Mouse (Mus musculus) MEL (cell line): ENCODE measurements around the gene Ift52. TPM values are rescaled to one million over a fixed set of nuclear protein-coding genes. Genes with fewer than 3 reads are reported as not detected.

Experiments
- DNase-seq: peaks from one replicate; pipeline ENCODE4 v3.0.0; 2011; ENCODE audit warnings: low read depth, low spot score
- H3K27ac ChIP-seq: 2 replicates; pipeline ENCODE4 v1.5.1; 2012; ENCODE audit warnings: low read depth, mild to moderate bottlenecking, control low read depth, low read length, moderate library complexity; ENCODE audit not compliant: control insufficient read depth
- H3K27me3 ChIP-seq, 2 experiments: fragments of 150-350 bp in 1 of 2; sonication (generic) in 1 of 2; 2 replicates each; pipeline ENCODE4 v1.6.1; 2012; ENCODE audit warnings: low read length in 2 of 2, mild to moderate bottlenecking in 2 of 2, improper control_type of control experiment in 1 of 2, moderate library complexity in 1 of 2; ENCODE audit not compliant: insufficient read depth in 2 of 2, control insufficient read depth in 1 of 2
- H3K36me3 ChIP-seq, 2 experiments: 2 replicates each; pipeline ENCODE4 v1.6.1; 2012 to 2014; ENCODE audit warnings: low read length in 2 of 2, improper control_type of control experiment in 1 of 2, inconsistent platforms in 1 of 2, mild to moderate bottlenecking in 1 of 2; ENCODE audit not compliant: insufficient read depth in 2 of 2, control insufficient read depth in 1 of 2
- H3K4me1 ChIP-seq, 2 experiments: fragments of 150-350 bp in 1 of 2; sonication (generic) in 1 of 2; 2 replicates each; pipeline ENCODE4 v1.6.1; 2012; ENCODE audit warnings: low read length in 2 of 2, improper control_type of control experiment in 1 of 2, mild to moderate bottlenecking in 1 of 2; ENCODE audit not compliant: insufficient read depth in 2 of 2, control insufficient read depth in 1 of 2
- H3K4me3 ChIP-seq, 2 experiments: fragments of 150-350 bp in 1 of 2; sonication (generic) in 1 of 2; 2 replicates each; pipeline ENCODE4 v1.5.1; 2012; ENCODE audit warnings: low read depth in 2 of 2, low read length in 2 of 2, mild to moderate bottlenecking in 2 of 2, moderate library complexity in 2 of 2, control low read depth in 1 of 2, improper control_type of control experiment in 1 of 2; ENCODE audit not compliant: control insufficient read depth in 1 of 2, insufficient read depth in 1 of 2
- H3K79me2 ChIP-seq: 2 replicates; pipeline ENCODE4 v1.6.1; 2012; ENCODE audit warnings: mild to moderate bottlenecking, low read length, moderate library complexity; ENCODE audit not compliant: control insufficient read depth, poor library complexity, insufficient read depth
- H3K9ac ChIP-seq: 2 replicates; pipeline ENCODE4 v1.6.1; 2012; ENCODE audit warnings: low read depth, mild to moderate bottlenecking, control low read depth, low read length, moderate library complexity; ENCODE audit not compliant: control insufficient read depth, poor library complexity, severe bottlenecking
- H3K9me3 ChIP-seq: fragments of 150-350 bp; sonication (generic); replicated peaks from 2 replicates; pipeline ENCODE4 v1.6.1; 2012; ENCODE audit warnings: mild to moderate bottlenecking, low read length, improper control_type of control experiment, moderate library complexity; ENCODE audit not compliant: insufficient read depth
- CHD2 ChIP-seq: IDR thresholded peaks from 2 replicates; pipeline ENCODE4 v1.6.1; 2011; ENCODE audit warnings: low read length, improper control_type of control experiment
- CTCF ChIP-seq, 3 experiments: IDR thresholded peaks in 2 of 3; conservative IDR thresholded peaks in 1 of 3; 2 replicates each; pipeline ENCODE4 v1.5.1; 2011 to 2012; ENCODE audit warnings: low read length in 3 of 3, low read depth in 2 of 3, mild to moderate bottlenecking in 2 of 3, improper control_type of control experiment in 1 of 3, inconsistent platforms in 1 of 3, mixed read lengths in 1 of 3, moderate library complexity in 1 of 3; ENCODE audit not compliant: control insufficient read depth in 1 of 3, insufficient read depth in 1 of 3, poor library complexity in 1 of 3, severe bottlenecking in 1 of 3
- E2F4 ChIP-seq: IDR thresholded peaks from 2 replicates; pipeline ENCODE4 v1.6.1; 2011; ENCODE audit warnings: low read depth, low read length, improper control_type of control experiment, borderline replicate concordance
- GATA1 ChIP-seq: IDR thresholded peaks from 2 replicates; pipeline ENCODE4 v1.6.1; 2011; ENCODE audit warnings: low read depth, low read length, improper control_type of control experiment
- MYB ChIP-seq: IDR thresholded peaks from 2 replicates; pipeline ENCODE4 v1.6.1; 2011; ENCODE audit warnings: mild to moderate bottlenecking, low read depth, low read length, improper control_type of control experiment
- MYC ChIP-seq: IDR thresholded peaks from 2 replicates; pipeline ENCODE4 v1.6.1; 2011; ENCODE audit warnings: low read depth, mild to moderate bottlenecking, low read length, improper control_type of control experiment, moderate library complexity
- POLR2AphosphoS2 ChIP-seq: IDR thresholded peaks from 2 replicates; pipeline ENCODE4 v1.6.1; 2011; ENCODE audit warnings: low read length, improper control_type of control experiment
- POLR2AphosphoS5 ChIP-seq: IDR thresholded peaks from 2 replicates; pipeline ENCODE4 v1.6.1; 2012; ENCODE audit warnings: low read depth, borderline replicate concordance, mild to moderate bottlenecking, inconsistent platforms, low read length, moderate library complexity, mixed read lengths
- RAD21 ChIP-seq: IDR thresholded peaks from 2 replicates; pipeline ENCODE4 v1.6.1; 2011; ENCODE audit warnings: mild to moderate bottlenecking, low read depth, low read length, improper control_type of control experiment
- RCOR1 ChIP-seq: IDR thresholded peaks from 2 replicates; pipeline ENCODE4 v1.6.1; 2012; ENCODE audit warnings: low read depth, mild to moderate bottlenecking, inconsistent platforms, low read length, improper control_type of control experiment
- SMC3 ChIP-seq: IDR thresholded peaks from 2 replicates; pipeline ENCODE4 v1.6.1; 2011; ENCODE audit warnings: low read depth, low read length, improper control_type of control experiment
- TAL1 ChIP-seq: IDR thresholded peaks from 2 replicates; pipeline ENCODE4 v1.6.1; 2012; ENCODE audit warnings: mild to moderate bottlenecking, inconsistent platforms, low read length, moderate library complexity, mixed read lengths
- TBP ChIP-seq: IDR thresholded peaks from 2 replicates; pipeline ENCODE4 v1.8.0; 2011; ENCODE audit warnings: low read depth, low read length, improper control_type of control experiment
- TCF12 ChIP-seq: IDR thresholded peaks from 2 replicates; pipeline ENCODE4 v1.6.1; 2014; ENCODE audit warnings: low read depth, mild to moderate bottlenecking, inconsistent platforms, low read length, improper control_type of control experiment, moderate library complexity
- USF1 ChIP-seq: IDR thresholded peaks from 2 replicates; pipeline ENCODE4 v1.6.1; 2014; ENCODE audit warnings: low read depth, mild to moderate bottlenecking, inconsistent platforms, low read length, improper control_type of control experiment, moderate library complexity
- ZKSCAN1 ChIP-seq: IDR thresholded peaks from 2 replicates; pipeline ENCODE4 v1.6.1; 2012; ENCODE audit warnings: low read depth, mild to moderate bottlenecking, inconsistent platforms, low read length, improper control_type of control experiment, moderate library complexity
- ZNF384 ChIP-seq: IDR thresholded peaks from 2 replicates; pipeline ENCODE4 v1.6.1; 2012; ENCODE audit warnings: low read depth, mild to moderate bottlenecking, inconsistent platforms, low read length, improper control_type of control experiment
- polyA plus RNA-seq, 2 experiments: library from polyadenylated mRNA; stranded (reverse) in 1 of 2; unstranded in 1 of 2; fragments of >175 nt in 1 of 2; fragments of >200 nt in 1 of 2; gene quantifications; 2 replicates each; pipeline versions ENCODE4 v1.2.1 to v1.2.4; 2012; ENCODE audit warnings: low replicate concordance in 2 of 2, low read depth in 1 of 2; ENCODE audit not compliant: insufficient read length in 2 of 2, insufficient read depth in 1 of 2, missing spikeins in 1 of 2
- total RNA-seq: library from RNA; depleted of rRNA; stranded (reverse); fragments of 300-350 nt; gene quantifications from 2 replicates; pipeline ENCODE4 v1.2.3, GENCODE M21; 2012

Ift52 gene
- total and polyA plus RNA-seq, 3 experiments: 10.9 to 32.7 TPM; not detected in 1

DNA sequence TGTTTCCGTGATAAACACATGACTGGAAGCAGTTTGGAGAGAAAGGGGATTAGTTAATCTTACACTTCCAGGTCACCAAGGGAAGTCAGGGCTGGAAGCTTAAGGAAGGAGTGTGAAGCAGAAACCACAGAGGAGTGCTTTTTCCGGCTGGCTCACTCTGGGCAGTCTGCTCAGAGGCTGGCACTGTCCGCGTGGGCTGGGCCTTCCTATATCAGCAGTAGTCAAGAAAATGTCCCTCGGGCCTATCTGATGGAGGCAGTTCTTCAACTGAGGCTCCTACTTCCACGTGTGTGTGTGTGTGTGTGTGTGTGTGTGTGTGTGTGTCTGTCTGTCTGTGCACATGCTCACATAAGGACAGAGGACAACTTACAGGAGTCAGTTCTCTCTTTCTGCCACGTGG, 22.8 kb downstream of the Ift52 start:
- H3K4me1 ChIP-seq: no peaks in the 10 kb centered on the region
- no peak overlapping the region for H3K9ac ChIP-seq
- H3K79me2 ChIP-seq: no peaks in the 10 kb centered on the region
- no peak overlapping the region for H3K4me3 ChIP-seq
- H3K27me3 ChIP-seq: no peaks in the 10 kb centered on the region
- peaks cover 0 to 10% of the 10 kb centered on the region in 2 experiments; a peak in 2 of 4 replicates for H3K36me3 ChIP-seq
- TF ChIP-seq USF1 (no peak), MYC (no peak), RCOR1 (no peak), CHD2 (no peak), SMC3 (no peak), POLR2AphosphoS5 (no peak), MYB (no peak), TAL1 (no peak), TBP (no peak), TCF12 (no peak), GATA1 (no peak), ZKSCAN1 (no peak)
- H3K27ac ChIP-seq: no peak overlapping the region
- H3K9me3 ChIP-seq: no peaks in the 10 kb centered on the region
- DNase-seq: peak; percentile 16

DNA sequence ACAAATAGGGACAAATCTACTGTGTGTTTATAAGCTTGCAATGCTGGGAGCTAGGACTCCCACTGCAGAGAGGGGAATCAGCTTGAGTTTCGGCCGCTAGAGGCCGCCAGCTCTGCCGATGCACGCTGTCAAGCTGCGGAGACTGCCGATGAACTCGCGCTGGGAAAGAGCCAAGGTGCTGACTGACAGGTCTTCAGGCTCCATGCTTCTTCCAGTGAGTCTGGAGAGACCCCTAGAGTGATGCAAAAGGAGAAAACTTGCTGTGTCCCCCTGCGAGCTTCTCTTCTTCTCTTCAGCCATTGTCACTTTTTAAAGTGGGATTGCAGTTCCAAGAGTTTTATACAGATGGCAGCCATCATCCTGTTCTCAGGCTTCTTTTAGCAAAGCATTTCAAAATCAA, 31.0 kb downstream of the Ift52 start:
- H3K36me3 ChIP-seq: peaks cover 0 to 3% of the 10 kb centered on the region in 2 experiments; a peak in 1 of 4 replicates
- no peaks in the 10 kb centered on the region for H3K79me2 ChIP-seq
- peak; percentile 15 for TF ChIP-seq RAD21
- TF ChIP-seq E2F4: no peak
- TF ChIP-seq CTCF (IDR thresholded peaks at IDR 0.05 in 2 of 3, conservative IDR thresholded peaks at IDR 0.05 in 1 of 3; ENCODE audit: control insufficient read depth in 1 of 3, insufficient read depth in 1 of 3, low read depth in 2 of 3, low read length in 3 of 3, poor library complexity in 1 of 3, severe bottlenecking in 1 of 3): peak; percentile 48 to 86 (median 68)
- peak; percentile 24; the same call in 1 of the 2 replicates for TF ChIP-seq SMC3
- TF ChIP-seq POLR2AphosphoS2: no peak
- no peak for TF ChIP-seq ZNF384
- 0 out of 2 replicates have a peak, but pooled peaks have one; percentile 45 for TF ChIP-seq MYC
- H3K9me3 ChIP-seq: no peaks in the 10 kb centered on the region
- H3K9ac ChIP-seq: no peak overlapping the region
- H3K27ac ChIP-seq: no peak overlapping the region
- no peak overlapping the region for H3K4me3 ChIP-seq
- H3K4me1 ChIP-seq: no peaks in the 10 kb centered on the region
- DNase-seq: peak; percentile 68
- no peaks in the 10 kb centered on the region for H3K27me3 ChIP-seq
